Mouse (Mus musculus) stomach, embryonic 16.5 days (tissue): ENCODE measurements around the gene Stoml1. TPM values are rescaled to one million over a fixed set of nuclear protein-coding genes. Genes with fewer than 3 reads are reported as not detected.
"Not testable (repeated sequence)": the region's sequence is repeated elsewhere in the genome, so short reads cannot be mapped to it uniquely, and the experiment has no call there.

Experiments
- ATAC-seq: fragments of 200-750 bp; cut with Nextera tagmentation; 2 replicates; pipeline ENCODE4 v1.8.0; 2017; ENCODE audit warnings: moderate number of reproducible peaks, moderate TSS enrichment; ENCODE audit not compliant: insufficient read depth, low FRiP score
- H3K27ac ChIP-seq: fragments of 300-500 bp; sonication (generic); 2 replicates; pipeline ENCODE4 v1.5.1; 2014; ENCODE audit warnings: low read length
- H3K27me3 ChIP-seq: fragments of 300-500 bp; sonication (generic); 2 replicates; pipeline ENCODE4 v1.6.1; 2014; ENCODE audit warnings: low read length, control low read depth, mixed read lengths; ENCODE audit not compliant: control insufficient read depth, insufficient read depth
- H3K36me3 ChIP-seq: fragments of 300-500 bp; sonication (generic); 2 replicates; pipeline ENCODE4 v1.6.1; 2014; ENCODE audit warnings: low read length; ENCODE audit not compliant: control insufficient read depth, insufficient read depth
- H3K4me1 ChIP-seq: fragments of 300-500 bp; sonication (generic); 2 replicates; pipeline ENCODE4 v1.6.1; 2014; ENCODE audit warnings: low read length, control low read depth, mixed read lengths; ENCODE audit not compliant: control insufficient read depth, insufficient read depth
- H3K4me2 ChIP-seq: fragments of 300-500 bp; sonication (generic); 2 replicates; pipeline ENCODE4 v1.6.1; 2014; ENCODE audit warnings: low read depth, low read length, mixed read lengths
- H3K4me3 ChIP-seq: fragments of 300-500 bp; sonication (generic); replicated peaks from 2 replicates; pipeline ENCODE4 v1.5.1; 2014; ENCODE audit warnings: mild to moderate bottlenecking, low read length
- H3K9ac ChIP-seq: fragments of 300-500 bp; sonication (generic); 2 replicates; pipeline ENCODE4 v1.6.1; 2014; ENCODE audit warnings: low read length
- H3K9me3 ChIP-seq: fragments of 300-500 bp; sonication (generic); replicated peaks from 2 replicates; pipeline ENCODE4 v1.6.1; 2016; ENCODE audit warnings: low read length, control low read depth; ENCODE audit not compliant: control insufficient read depth
- WGBS: fragments of 180-500 bp; shearing (Covaris S2); extraction: QIAGEN DNeasy Blood & Tissue Kit; methylation state at CpG from one replicate; pipeline ENCODE4 v1.1.7; 2014; 5-methylcytosine and 5-hydroxymethylcytosine counted together
- polyA plus RNA-seq: library from polyadenylated mRNA; unstranded; fragments of >200 nt; fragmentation: Nextera tagmentation; extraction: Ambion mirVana; gene quantifications from 2 replicates; pipeline ENCODE4 v1.2.1, GENCODE M21; 2015

The Stoml1 gene
- polyA plus RNA-seq, 1 experiment from 2014 or later = 26.0 TPM

DNA sequence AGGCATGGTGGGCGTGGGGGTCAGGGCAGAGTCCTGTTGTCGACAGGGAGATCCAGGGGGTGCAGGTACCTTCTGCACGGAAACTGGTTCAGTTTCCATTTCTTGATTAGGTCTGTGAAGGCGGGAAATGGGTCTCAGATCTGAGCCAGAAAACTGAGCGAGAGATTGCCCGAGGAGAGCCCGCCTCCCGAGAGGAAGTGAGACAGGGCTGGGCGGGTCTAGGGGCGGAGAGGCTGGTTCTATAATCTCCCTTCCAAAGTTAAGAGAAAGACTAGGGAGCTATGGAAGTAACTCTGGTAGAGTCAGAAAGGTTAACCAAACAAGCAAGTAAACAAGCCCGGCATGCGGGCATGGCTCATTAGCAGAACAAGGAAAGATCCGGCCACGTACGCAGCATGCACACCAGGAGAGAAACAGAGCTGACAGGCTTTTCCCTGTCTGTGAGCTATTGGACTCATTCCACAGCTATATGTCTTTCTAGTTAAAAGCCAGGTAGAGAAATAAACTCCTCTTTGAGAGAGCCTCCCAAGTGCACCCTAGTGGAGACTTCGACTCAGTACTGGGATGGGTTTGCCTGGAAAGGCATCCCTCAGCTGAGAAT, 3.3 kb upstream of the Stoml1 start, which contains the start of gene Pml:
TSS of gene Pml (minus strand) at position 195 of the 601 bp plus-strand sequence.
- Histone ChIP-seq H3K27ac (peak within 1 kb of the TSS; percentile 93), H3K9ac (peak within 1 kb of the TSS; percentile 80), H3K4me3 (peak within 1 kb of the TSS; percentile 59), H3K9me3 (no peaks in the 10 kb centered on the region), H3K36me3 (no peaks in the 10 kb centered on the region), H3K4me2 (peak within 1 kb of the TSS; percentile 66), H3K27me3 (no peaks in the 10 kb centered on the region), H3K4me1 (peaks cover 44% of the 10 kb centered on the region)
- ATAC-seq = peak; percentile 76
- under 1% methylated on average over 16 of the region's 16 CpGs for WGBS

DNA sequence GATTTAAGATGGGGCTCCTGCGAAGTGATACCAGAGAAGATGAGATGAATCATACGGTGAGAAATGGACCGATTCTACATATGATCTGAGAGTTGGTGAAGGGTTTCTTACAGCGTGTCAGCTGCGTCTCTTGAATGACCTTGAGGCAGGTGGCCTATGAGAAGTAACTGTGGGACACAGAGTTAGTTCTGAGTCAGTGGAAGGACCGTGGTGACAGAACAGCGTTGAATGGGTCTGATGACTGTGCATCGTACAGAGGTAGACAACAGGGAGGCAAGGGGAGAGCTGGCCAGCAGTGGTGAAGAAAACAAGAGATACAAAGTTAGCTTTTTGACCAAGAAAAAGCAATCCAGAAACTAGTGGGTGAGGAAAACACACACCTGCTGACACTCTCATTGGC, 2.6 kb upstream of the Stoml1 start:
- no peak overlapping the region; the same call in 1 of the 2 replicates for H3K4me3 ChIP-seq

DNA sequence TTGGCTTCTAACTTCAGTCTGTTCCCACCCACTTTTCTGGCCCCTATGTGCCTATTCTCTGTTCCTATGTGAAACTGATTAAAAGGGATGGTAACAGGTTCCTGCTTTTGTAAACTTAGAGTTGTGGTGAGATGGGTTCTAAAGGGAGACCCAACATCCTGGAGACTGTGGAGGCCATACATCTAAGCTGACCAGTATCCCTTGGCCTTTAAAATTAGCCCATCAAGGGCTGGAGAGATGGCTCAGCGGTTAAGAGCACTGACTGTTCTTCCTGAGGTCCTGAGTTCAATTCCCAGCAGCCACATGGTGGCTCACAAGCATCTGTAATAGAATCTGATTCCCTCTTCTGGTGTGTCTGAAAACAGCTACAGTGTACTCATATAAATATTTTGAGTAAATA, 2.2 kb upstream of the Stoml1 start:
- Histone ChIP-seq H3K4me1 (peaks cover 41% of the 10 kb centered on the region), H3K27ac (peak overlapping the region; percentile 93; the same call in 1 of the 2 replicates)
- WGBS = 97% methylated on average over 1 of the region's 1 CpGs
- not testable (repeated sequence) for H3K4me2 ChIP-seq, H3K27me3 ChIP-seq, H3K4me3 ChIP-seq, H3K9me3 ChIP-seq, H3K9ac ChIP-seq, ATAC-seq, H3K36me3 ChIP-seq

More for the DNA sequence above, 2.6 kb upstream of the Stoml1 start:
- Histone ChIP-seq H3K4me1 (peaks cover 42% of the 10 kb centered on the region), H3K27ac (peak overlapping the region; percentile 93), H3K4me2 (peak overlapping the region; percentile 66), H3K9me3 (no peaks in the 10 kb centered on the region), H3K9ac (peak overlapping the region; percentile 80), H3K36me3 (no peaks in the 10 kb centered on the region), H3K27me3 (no peaks in the 10 kb centered on the region)
- no peak for ATAC-seq
- 67% methylated on average over 8 of the region's 8 CpGs for whole genome bisulfite sequencing

DNA sequence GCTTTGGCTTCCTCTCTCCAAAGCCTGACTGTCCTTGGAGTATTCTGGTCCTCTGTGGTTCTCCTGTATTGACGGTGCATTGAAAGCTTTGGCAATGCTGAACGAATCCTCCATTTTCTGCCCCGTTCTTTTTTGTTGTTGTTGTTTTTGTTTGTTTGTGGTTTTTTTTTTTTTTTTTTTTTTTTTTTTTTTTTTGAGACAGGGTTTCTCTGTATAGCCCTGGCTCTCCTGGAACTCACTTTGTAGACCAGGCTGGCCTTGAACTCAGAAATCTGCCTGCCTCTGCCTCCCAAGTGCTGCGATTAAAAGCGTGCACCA, 800 bp downstream of the Stoml1 start:
- not testable (repeated sequence) for H3K36me3 ChIP-seq, H3K9me3 ChIP-seq, ATAC-seq, H3K27me3 ChIP-seq
- Histone ChIP-seq H3K4me1 (peaks cover 16% of the 10 kb centered on the region), H3K4me2 (peak overlapping the region; percentile 86), H3K27ac (peak overlapping the region; percentile 66), H3K9ac (peak overlapping the region; percentile 80), H3K4me3 (peak overlapping the region; percentile 83)
- 60% methylated on average over 5 of the region's 5 CpGs for WGBS

DNA sequence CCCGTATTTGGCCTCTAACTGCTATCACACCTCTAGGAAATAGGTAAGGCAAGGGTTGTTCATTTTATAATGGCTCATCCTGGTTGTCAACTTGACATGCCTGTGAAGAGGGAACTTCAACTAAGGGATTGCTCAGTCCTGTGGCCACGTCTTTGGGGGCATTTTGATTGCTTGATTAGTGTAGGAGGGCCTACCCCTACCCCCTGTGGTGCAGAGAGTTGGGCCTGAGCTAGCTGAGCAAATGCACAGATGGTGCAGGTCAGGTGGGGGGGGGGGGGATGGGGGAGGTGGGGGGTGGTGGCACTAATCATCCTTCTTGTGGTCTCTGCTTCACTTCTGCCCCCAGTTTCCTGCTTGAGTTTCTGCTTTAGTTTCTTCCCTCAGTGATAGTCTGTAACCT, 2.1 kb downstream of the Stoml1 start:
- no peak for ATAC-seq
- 0 out of 2 replicates have a peak, but pooled peaks cover 3% of the 10 kb centered on the region for H3K36me3 ChIP-seq
- 53% methylated on average over 2 of the region's 2 CpGs for whole genome bisulfite sequencing
- no peak overlapping the region for H3K4me2 ChIP-seq
- peaks cover 12% of the 10 kb centered on the region for H3K4me1 ChIP-seq
- H3K27me3 ChIP-seq = no peaks in the 10 kb centered on the region
- H3K9ac ChIP-seq = no peak overlapping the region
- H3K9me3 ChIP-seq = no peaks in the 10 kb centered on the region
- H3K4me3 ChIP-seq = no peak overlapping the region
- H3K27ac ChIP-seq = no peak overlapping the region

DNA sequence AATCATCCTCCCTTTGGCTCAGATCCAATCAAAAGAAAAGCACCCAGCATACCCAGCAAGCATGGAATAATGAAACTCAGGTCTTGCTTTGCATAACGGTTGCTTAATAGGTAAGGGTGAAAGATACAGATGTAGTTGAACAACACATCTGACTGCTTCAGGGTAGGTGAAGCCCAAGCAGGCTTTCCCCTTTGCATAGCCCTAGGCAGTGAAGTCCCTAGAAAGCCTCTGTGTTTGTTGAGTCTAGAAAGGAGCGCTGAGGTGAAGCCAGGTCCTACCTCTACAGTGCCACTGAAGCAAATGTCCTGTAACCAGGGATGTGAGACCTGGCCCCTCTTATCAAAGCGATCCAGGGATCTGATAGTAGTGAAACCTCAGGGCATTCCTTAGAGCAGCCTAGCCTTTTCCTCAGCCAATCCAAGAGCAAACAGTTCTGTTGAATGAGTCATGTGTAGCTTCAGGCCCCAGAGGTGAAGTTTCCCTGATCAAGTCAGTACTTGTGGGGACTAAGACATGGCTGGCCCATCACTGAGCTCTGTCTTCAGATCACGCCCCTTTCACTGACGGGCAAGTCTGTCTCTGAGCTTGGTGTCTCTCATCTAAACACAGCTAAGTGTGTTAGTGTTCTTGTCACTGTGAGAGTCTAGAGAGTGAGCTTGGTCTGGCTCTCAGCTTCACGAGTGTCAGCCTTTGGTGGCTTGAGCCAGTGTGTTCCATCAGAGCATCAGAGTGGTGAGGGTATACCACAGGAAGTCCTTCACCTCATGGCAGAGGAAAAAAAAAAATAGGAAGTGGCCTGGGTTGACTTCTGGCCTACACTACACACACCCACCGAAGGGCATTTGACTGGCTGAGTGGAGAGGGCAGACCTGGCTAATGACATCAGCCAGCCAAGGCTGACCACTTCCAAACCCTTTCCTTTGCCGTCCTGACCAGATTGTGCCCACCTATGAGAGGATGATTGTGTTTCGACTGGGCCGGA, 3.0 kb downstream of the Stoml1 start:
- Histone ChIP-seq H3K4me2 (no peak overlapping the region), H3K27me3 (no peaks in the 10 kb centered on the region), H3K36me3 (0 out of 2 replicates have a peak, but pooled peaks cover 3% of the 10 kb centered on the region), H3K27ac (peak overlapping the region; percentile 43; the same call in 1 of the 2 replicates), H3K9me3 (no peaks in the 10 kb centered on the region), H3K4me3 (no peak overlapping the region), H3K9ac (no peak overlapping the region), H3K4me1 (peaks cover 6% of the 10 kb centered on the region)
- 81% methylated on average over 10 of the region's 10 CpGs for WGBS
- ATAC-seq = no peak

DNA sequence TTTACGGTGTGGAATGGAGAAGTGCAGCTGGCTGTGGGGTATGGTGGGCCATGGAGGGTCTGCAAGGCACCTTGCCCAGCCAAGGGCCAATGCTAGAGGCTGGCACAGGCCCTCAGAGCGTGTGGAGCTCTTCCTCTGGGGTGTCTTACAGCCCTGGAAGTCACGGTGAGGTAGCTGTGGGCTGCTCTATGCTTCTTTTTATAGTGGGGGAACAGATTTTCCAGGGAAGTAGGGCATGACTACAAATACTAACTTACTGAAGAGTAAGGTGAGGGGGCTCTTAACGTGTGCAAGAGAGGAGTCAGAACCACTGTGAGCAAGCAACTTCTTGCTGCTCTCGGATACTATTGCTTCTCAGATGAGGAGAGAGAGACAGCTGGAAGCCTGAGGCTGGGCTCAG, 9.5 kb downstream of the Stoml1 start:
- no peak overlapping the region for H3K4me3 ChIP-seq
- 0 out of 2 replicates have a peak, but pooled peaks cover 3% of the 10 kb centered on the region for H3K36me3 ChIP-seq
- no peak overlapping the region for H3K9ac ChIP-seq
- no peak overlapping the region for H3K4me2 ChIP-seq
- no peaks in the 10 kb centered on the region for H3K27me3 ChIP-seq
- no peak overlapping the region for H3K27ac ChIP-seq
- peaks cover 10% of the 10 kb centered on the region for H3K4me1 ChIP-seq
- no peaks in the 10 kb centered on the region for H3K9me3 ChIP-seq
- WGBS = 89% methylated on average over 5 of the region's 5 CpGs
- ATAC-seq = no peak

DNA sequence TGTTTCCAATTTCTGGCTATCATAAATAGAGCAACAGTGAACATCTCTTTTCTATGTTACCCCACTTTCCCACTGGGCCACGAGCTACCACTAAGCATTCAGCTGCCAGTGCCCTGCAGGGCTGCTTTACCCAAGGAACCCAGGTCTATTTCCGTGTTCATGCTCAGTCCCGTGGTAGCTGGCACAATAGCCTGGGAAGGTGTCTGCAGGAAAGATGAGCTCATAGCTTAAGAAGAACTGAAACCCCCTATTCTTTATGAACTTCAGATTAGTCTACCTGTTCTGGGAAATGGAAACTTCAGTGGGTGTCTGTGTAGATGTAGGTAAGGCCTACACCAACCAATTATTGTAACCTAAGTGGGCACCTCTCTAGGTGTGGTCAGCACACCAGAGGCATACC, 12.4 kb downstream of the Stoml1 start:
- H3K27me3 ChIP-seq = no peaks in the 10 kb centered on the region
- no peaks in the 10 kb centered on the region for H3K9me3 ChIP-seq
- no peak overlapping the region for H3K27ac ChIP-seq
- H3K4me1 ChIP-seq = peaks cover 10% of the 10 kb centered on the region
- no peak for ATAC-seq
- H3K36me3 ChIP-seq = no peaks in the 10 kb centered on the region
- no peak overlapping the region for H3K4me2 ChIP-seq
- no peak overlapping the region for H3K4me3 ChIP-seq
- no peak overlapping the region for H3K9ac ChIP-seq
- 65% methylated on average over 3 of the region's 3 CpGs for WGBS

DNA sequence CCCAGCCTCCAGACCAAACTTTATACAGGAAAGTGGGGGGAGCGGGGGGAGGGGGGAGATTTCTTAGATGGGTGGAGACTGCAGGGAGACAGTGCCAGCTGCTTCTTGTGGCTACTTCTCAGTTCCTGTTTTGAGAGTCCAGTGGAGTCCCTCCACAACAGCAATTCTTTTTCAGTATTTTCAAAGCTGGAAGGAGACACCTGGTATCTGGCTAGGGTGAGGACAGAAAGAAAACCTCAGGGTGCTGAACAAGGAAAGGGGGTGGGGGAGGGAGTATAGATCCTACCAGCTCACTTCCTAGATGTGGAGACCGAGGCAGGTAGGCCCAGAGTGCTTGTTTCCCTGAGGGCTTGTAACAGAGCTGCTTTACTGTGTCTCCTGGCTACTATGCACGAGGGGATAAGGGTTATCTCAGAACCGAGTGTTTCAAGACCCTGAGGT, 13.6 kb downstream of the Stoml1 start:
- Histone ChIP-seq H3K4me2 (no peak overlapping the region), H3K27ac (peak overlapping the region; percentile 27; the same call in 1 of the 2 replicates), H3K4me1 (peaks cover 10% of the 10 kb centered on the region), H3K36me3 (no peaks in the 10 kb centered on the region), H3K9ac (peak overlapping the region; percentile 50; the same call in 1 of the 2 replicates), H3K4me3 (no peak overlapping the region), H3K27me3 (no peaks in the 10 kb centered on the region), H3K9me3 (no peaks in the 10 kb centered on the region)
- 30% methylated on average over 4 of the region's 4 CpGs for WGBS
- ATAC-seq = no peak
